Mouse (Mus musculus): Measurements from ENCODE around the gene Ppp1r12b.

Gene Ppp1r12b

GRCm38 (mm10) chr1:134803286-134804117, 152.2 kb downstream of the Ppp1r12b start:
- DNase-seq (ENCODE audit: extremely low read depth, insufficient read length, low spot score) = peak; percentile 62

GRCm38 (mm10) chr1:134801758-134802157, 154.0 kb downstream of the Ppp1r12b start:
- DNase-seq (ENCODE audit: extremely low read depth, insufficient read length, low spot score) = no peak

GRCm38 (mm10) chr1:134796536-134796935, 159.2 kb downstream of the Ppp1r12b start:
- DNase-seq (ENCODE audit: extremely low read depth, insufficient read length, low spot score) = no peak

- no peak for DNase-seq (ENCODE audit: extremely low read depth, insufficient read length, low spot score)
Measured at GRCm38 (mm10) chr1:134796076-134796475, 159.7 kb downstream of the Ppp1r12b start.

GRCm38 (mm10) chr1:134791456-134791855, 164.3 kb downstream of the Ppp1r12b start:
- no peak for DNase-seq (ENCODE audit: extremely low read depth, insufficient read length, low spot score)

GRCm38 (mm10) chr1:134790716-134791439, 164.9 kb downstream of the Ppp1r12b start:
- no peak for DNase-seq (ENCODE audit: extremely low read depth, insufficient read length, low spot score)

GRCm38 (mm10) chr1:134788096-134788495, 167.6 kb downstream of the Ppp1r12b start:
- no peak for DNase-seq (ENCODE audit: extremely low read depth, insufficient read length, low spot score)

GRCm38 (mm10) chr1:134784911-134785310, 170.8 kb downstream of the Ppp1r12b start:
- DNase-seq (ENCODE audit: extremely low read depth, insufficient read length, low spot score) = no peak

GRCm38 (mm10) chr1:134784481-134784880, 171.3 kb downstream of the Ppp1r12b start:
- no peak for DNase-seq (ENCODE audit: extremely low read depth, insufficient read length, low spot score)

- DNase-seq (ENCODE audit: extremely low read depth, insufficient read length, low spot score) = no peak
Measured at GRCm38 (mm10) chr1:134783958-134784357, 171.8 kb downstream of the Ppp1r12b start.

- no peak for DNase-seq (ENCODE audit: extremely low read depth, insufficient read length, low spot score)
Measured at GRCm38 (mm10) chr1:134782797-134783196, 172.9 kb downstream of the Ppp1r12b start.

- DNase-seq (ENCODE audit: extremely low read depth, insufficient read length, low spot score) = no peak
Measured at GRCm38 (mm10) chr1:134777936-134778548, 177.7 kb downstream of the Ppp1r12b start.

GRCm38 (mm10) chr1:134777201-134777885, 178.4 kb downstream of the Ppp1r12b start:
- DNase-seq (ENCODE audit: extremely low read depth, insufficient read length, low spot score) = no peak

GRCm38 (mm10) chr1:134775631-134776030, 180.1 kb downstream of the Ppp1r12b start:
- DNase-seq (ENCODE audit: extremely low read depth, insufficient read length, low spot score) = no peak

GRCm38 (mm10) chr1:134774728-134775287, 180.9 kb downstream of the Ppp1r12b start:
- DNase-seq (ENCODE audit: extremely low read depth, insufficient read length, low spot score) = no peak

- DNase-seq (ENCODE audit: extremely low read depth, insufficient read length, low spot score) = no peak
Measured at GRCm38 (mm10) chr1:134774247-134774646, 181.5 kb downstream of the Ppp1r12b start.

GRCm38 (mm10) chr1:134773256-134773655, 182.5 kb downstream of the Ppp1r12b start:
- no peak for DNase-seq (ENCODE audit: extremely low read depth, insufficient read length, low spot score)

- DNase-seq (ENCODE audit: extremely low read depth, insufficient read length, low spot score) = no peak
Measured at GRCm38 (mm10) chr1:134772821-134773220, 182.9 kb downstream of the Ppp1r12b start.

- no peak for DNase-seq (ENCODE audit: extremely low read depth, insufficient read length, low spot score)
Measured at GRCm38 (mm10) chr1:134771999-134772398, 183.7 kb downstream of the Ppp1r12b start.

- peak; percentile 32 for DNase-seq (ENCODE audit: extremely low read depth, insufficient read length, low spot score)
Measured at GRCm38 (mm10) chr1:134771353-134771752, 184.4 kb downstream of the Ppp1r12b start.
